Mouse (Mus musculus) erythroblast, embryonic 14.5 days (primary cell): ENCODE data around the gene Zswim3.

ENCODE experiments used
- GATA1 ChIP-seq: IDR thresholded peaks from 2 replicates; pipeline ENCODE4 v1.6.1; 2012; ENCODE audit warnings: low read length, inconsistent platforms, mixed read lengths
- TAL1 ChIP-seq: IDR thresholded peaks from 3 replicates; pipeline ENCODE4 v1.6.1; 2012; ENCODE audit warnings: low read length, inconsistent platforms, mixed read lengths

DNA sequence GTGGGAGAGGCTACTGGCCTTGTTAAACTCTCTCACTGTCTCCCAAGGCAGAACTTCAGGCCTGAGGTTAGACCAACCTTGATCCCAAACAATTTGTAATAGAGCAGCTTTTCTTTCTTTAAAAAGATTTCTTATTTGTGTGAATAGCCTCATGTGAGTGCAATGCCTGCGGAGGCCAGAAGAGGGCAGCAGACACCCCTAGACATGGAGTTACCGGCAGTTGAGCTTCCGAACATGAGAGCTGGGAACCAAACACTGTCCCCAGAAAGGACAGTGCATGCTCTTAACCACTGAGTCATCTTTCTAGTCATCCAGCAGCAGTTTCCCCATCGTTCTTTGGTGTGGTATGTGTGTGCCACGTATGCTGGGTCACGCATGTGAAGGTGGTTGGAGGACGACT, 62.7 kb downstream of the Zswim3 start:
- no peak for TF ChIP-seq TAL1
- no peak for TF ChIP-seq GATA1
